In the genomic region with DNA sequence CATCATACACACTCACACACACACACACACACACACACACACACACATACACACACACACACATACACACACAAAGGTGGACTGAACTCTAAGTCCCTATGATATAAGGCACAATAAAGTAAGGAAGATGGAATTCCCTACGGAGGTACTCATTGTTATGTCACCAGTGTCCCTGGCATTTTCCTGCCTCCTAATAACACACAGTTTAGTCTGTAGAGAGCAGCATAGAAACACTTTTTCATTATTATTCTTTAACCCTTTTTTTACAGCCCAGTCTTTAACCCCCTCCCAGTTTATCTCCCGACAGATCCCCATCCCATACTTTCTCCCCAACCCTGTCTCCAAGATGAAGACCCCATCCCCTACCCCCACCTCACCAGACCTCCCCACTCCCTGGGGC, we compare ENCODE assay signal across 33 mouse cellular contexts. TPM values are rescaled to one million over a fixed set of nuclear protein-coding genes. Genes with fewer than 3 reads are reported as not detected.
"Had no signal": no experiment of that assay in that cellular context is flagged by ENCODE, and none has a peak within 500 bp of the region (broad histone marks: within the 10 kb centered on the region; RNA-seq: fewer than 3 reads in every experiment).

No protein-coding gene starts in this region.

- DNase-seq: cerebellum, postnatal 10 days; cerebellum, postnatal 14 days; cerebellum, postnatal 25 days; cerebellum, postnatal 36 days; embryo, embryonic 11 days; forebrain, postnatal 0 days; gastrocnemius, adult 2 months; gastrocnemius, postnatal 10 days; gastrocnemius, postnatal 14 days; gastrocnemius, postnatal 25 days; gastrocnemius, postnatal 36 days; heart, adult 11 months; heart, adult 18-20 months; heart, adult 2 months had no signal

- H3K4me1 ChIP-seq: forebrain, embryonic 13.5 days; forebrain, embryonic 15.5 days had no signal

- ATAC-seq: forebrain, embryonic 13.5 days; forebrain, embryonic 14.5 days; forebrain, embryonic 15.5 days; forebrain, embryonic 16.5 days; forebrain, postnatal 0 days had no signal

- H3K36me3 ChIP-seq: embryonic facial prominence, embryonic 10.5 days; embryonic facial prominence, embryonic 12.5 days; embryonic facial prominence, embryonic 13.5 days; embryonic facial prominence, embryonic 15.5 days; forebrain, embryonic 10.5 days; forebrain, embryonic 12.5 days; forebrain, embryonic 15.5 days; heart, embryonic 10.5 days had no signal

- H3K9me3 ChIP-seq: embryonic facial prominence, embryonic 10.5 days; embryonic facial prominence, embryonic 12.5 days; embryonic facial prominence, embryonic 13.5 days; embryonic facial prominence, embryonic 15.5 days; forebrain, embryonic 10.5 days; forebrain, embryonic 12.5 days; forebrain, embryonic 13.5 days; forebrain, embryonic 15.5 days; heart, embryonic 10.5 days had no signal

- H3K9ac ChIP-seq: embryonic facial prominence, embryonic 12.5 days; embryonic facial prominence, embryonic 13.5 days; embryonic facial prominence, embryonic 15.5 days; forebrain, embryonic 12.5 days; forebrain, embryonic 13.5 days; forebrain, embryonic 15.5 days; forebrain, postnatal 0 days had no signal

- H3K4me3 ChIP-seq: embryonic facial prominence, embryonic 10.5 days; embryonic facial prominence, embryonic 12.5 days; embryonic facial prominence, embryonic 13.5 days; embryonic facial prominence, embryonic 15.5 days; erythroblast, embryonic 14.5 days; forebrain, embryonic 10.5 days; forebrain, embryonic 12.5 days; forebrain, embryonic 13.5 days; forebrain, embryonic 15.5 days; gastrocnemius, adult 2 months; heart, adult 2 months; heart, embryonic 10.5 days had no signal

- H3K27me3 ChIP-seq: embryonic facial prominence, embryonic 12.5 days; embryonic facial prominence, embryonic 13.5 days; forebrain, embryonic 12.5 days; forebrain, embryonic 13.5 days; forebrain, embryonic 15.5 days had no signal

- H3K27ac ChIP-seq: embryonic facial prominence, embryonic 10.5 days; embryonic facial prominence, embryonic 12.5 days; embryonic facial prominence, embryonic 13.5 days; embryonic facial prominence, embryonic 15.5 days; forebrain, embryonic 10.5 days; forebrain, embryonic 12.5 days; forebrain, embryonic 13.5 days; forebrain, embryonic 15.5 days; gastrocnemius, adult 2 months; heart, adult 2 months; heart, embryonic 10.5 days had no signal

- H3K4me2 ChIP-seq: embryonic facial prominence, embryonic 12.5 days; embryonic facial prominence, embryonic 13.5 days; embryonic facial prominence, embryonic 15.5 days; forebrain, embryonic 12.5 days; forebrain, embryonic 13.5 days; forebrain, embryonic 15.5 days had no signal

RNA-seq across cellular contexts. Expression of gene Etnppl, which starts 35.7 kb away (rescaled TPM):
- total RNA-seq: common myeloid progenitor, adult 5-6 weeks; forebrain, postnatal 0 days; gastrocnemius, adult 18-20 months; gastrocnemius, adult 2 months; gastrocnemius, postnatal 10 days; gastrocnemius, postnatal 14 days; gastrocnemius, postnatal 25 days; gastrocnemius, postnatal 36 days; granulocyte monocyte progenitor cell, adult 5-6 weeks; heart, adult 18-20 months; heart, adult 2 months; heart, adult 8-10 months had no signal
- polyA plus RNA-seq: embryonic facial prominence, embryonic 10.5 days; embryonic facial prominence, embryonic 11.5 days; embryonic facial prominence, embryonic 13.5 days; erythroblast, embryonic 14.5 days; forebrain, embryonic 10.5 days; forebrain, embryonic 11.5 days; forebrain, embryonic 12.5 days; forebrain, embryonic 13.5 days; forebrain, embryonic 14.5 days; forebrain, embryonic 15.5 days; gonadal fat pad, adult 2 months; heart, adult 2 months; heart, embryonic 10.5 days had no signal
